8 mouse cellular contexts compared by ENCODE assay signal in the genomic region with DNA sequence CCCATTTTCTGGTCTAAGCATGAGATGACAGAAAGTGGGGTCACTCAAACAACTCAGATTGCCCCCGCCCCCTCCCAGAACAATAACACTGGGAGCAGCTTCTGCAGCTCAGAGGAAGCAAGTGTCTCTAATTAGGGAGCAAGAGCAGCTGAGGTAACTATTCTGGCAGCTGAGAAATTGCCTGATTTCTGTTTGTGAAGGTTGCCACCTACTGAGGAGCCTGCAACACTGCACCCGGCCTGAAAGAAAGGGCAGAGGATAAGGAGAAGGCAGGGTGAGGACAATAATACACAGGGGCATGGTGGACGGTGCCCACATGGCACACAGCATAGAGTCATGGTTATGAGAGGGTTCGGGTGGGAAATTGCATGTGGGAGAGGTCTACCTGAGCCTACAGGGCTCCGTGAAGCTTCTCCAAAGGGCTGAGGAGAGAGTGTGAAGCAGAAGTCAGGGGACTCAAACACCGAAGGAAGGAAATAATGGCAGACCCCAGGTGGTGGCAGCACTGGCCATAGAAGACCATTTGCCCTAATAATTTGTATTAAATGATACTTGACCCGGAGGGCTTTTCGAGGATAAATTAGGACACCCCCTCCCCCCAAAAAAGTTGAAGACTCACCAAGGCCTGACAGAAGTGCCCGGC.
A peak's percentile ranks its signal among the peaks of the same experiment; 100 is the strongest.
DNase-seq lines count a peak whose midpoint lies in the region; ATAC-seq and TF ChIP-seq lines count a peak whose summit lies in the region.

No protein-coding gene starts in this region.

- DNase-seq in thymus, postnatal 14 days: peak; percentile 3
- DNase-seq in thymus, adult 18-20 months: no peak
- DNase-seq in embryo, embryonic 10.5 days (ENCODE audit: low spot score): peak; percentile 88
- DNase-seq in gastrocnemius, postnatal 14 days: peak; percentile 52
- peak; percentile 15 to 40 for DNase-seq in left cerebral cortex, adult 8-10 months (ENCODE audit: low spot score in 2 of 2)
- DNase-seq in midbrain, embryonic 11.5 days (ENCODE audit: low spot score, missing footprints): peak; percentile 92

- no peak for TF ChIP-seq POLR2A in small intestine, adult 2 months (IDR thresholded peaks at IDR 0.05; ENCODE audit: low read depth, low read length)

- peak; percentile 59 for ATAC-seq in intestine, embryonic 15.5 days
- peak; percentile 89 for ATAC-seq in midbrain, embryonic 11.5 days (ENCODE audit: low FRiP score)

- H3K4me2 ChIP-seq in intestine, embryonic 15.5 days (replicated peaks): no peak overlapping the region
- no peak overlapping the region for H3K4me2 ChIP-seq in midbrain, embryonic 11.5 days

- H3K9me3 ChIP-seq in intestine, embryonic 15.5 days: no peaks in the 10 kb centered on the region
- H3K9me3 ChIP-seq in midbrain, embryonic 11.5 days (ENCODE audit: control insufficient read depth, low read length): no peaks in the 10 kb centered on the region

- no peaks in the 10 kb centered on the region for H3K27me3 ChIP-seq in intestine, embryonic 15.5 days (replicated peaks)
- H3K27me3 ChIP-seq in midbrain, embryonic 11.5 days (ENCODE audit: control insufficient read depth, insufficient read depth, low read length): no peaks in the 10 kb centered on the region
- H3K27me3 ChIP-seq in small intestine, adult 2 months (ENCODE audit: control insufficient read depth, insufficient read depth, low read length): no peaks in the 10 kb centered on the region

- H3K36me3 ChIP-seq in intestine, embryonic 15.5 days: no peaks in the 10 kb centered on the region
- H3K36me3 ChIP-seq in midbrain, embryonic 11.5 days (ENCODE audit: control insufficient read depth, insufficient read depth, low read length): no peaks in the 10 kb centered on the region
- no peaks in the 10 kb centered on the region for H3K36me3 ChIP-seq in small intestine, adult 2 months (ENCODE audit: control insufficient read depth, insufficient read depth, low read length)

- H3K27ac ChIP-seq in intestine, embryonic 15.5 days: no peak overlapping the region
- H3K27ac ChIP-seq in midbrain, embryonic 11.5 days (ENCODE audit: low read depth, low read length): no peak overlapping the region
- H3K27ac ChIP-seq in small intestine, adult 2 months (ENCODE audit: insufficient read depth, low read depth, low read length): no peak overlapping the region

- no peaks in the 10 kb centered on the region for H3K4me1 ChIP-seq in intestine, embryonic 15.5 days (replicated peaks)
- H3K4me1 ChIP-seq in midbrain, embryonic 11.5 days (ENCODE audit: control insufficient read depth, insufficient read depth, low read length): no peaks in the 10 kb centered on the region
- H3K4me1 ChIP-seq in small intestine, adult 2 months (ENCODE audit: control insufficient read depth, insufficient read depth, insufficient read length, low read length): no peaks in the 10 kb centered on the region

- no peak overlapping the region for H3K9ac ChIP-seq in intestine, embryonic 15.5 days
- H3K9ac ChIP-seq in midbrain, embryonic 11.5 days (ENCODE audit: low read length): no peak overlapping the region

- peak; percentile 60; the same call in 1 of the 2 replicates for TF ChIP-seq CTCF in small intestine, adult 2 months (IDR thresholded peaks at IDR 0.05; ENCODE audit: extremely low read depth, insufficient read length, insufficient replicate concordance, low read depth, low read length)

- intact Hi-C loops in gastrocnemius, postnatal 14 days (cut with DNase I; ENCODE audit: low total_unique reads): no loop called here

- H3K4me3 ChIP-seq in intestine, embryonic 15.5 days (replicated peaks): no peak overlapping the region
- no peak overlapping the region for H3K4me3 ChIP-seq in midbrain, embryonic 11.5 days (ENCODE audit: low read depth, low read length)
- no peak overlapping the region for H3K4me3 ChIP-seq in small intestine, adult 2 months (ENCODE audit: low read depth, low read length)

- WGBS in intestine, embryonic 15.5 days: 39% methylated on average over 9 of the region's 9 CpGs
- 42% methylated on average over 9 of the region's 9 CpGs for WGBS in midbrain, embryonic 11.5 days
- WGBS in small intestine, adult 2 months: 40% methylated on average over 9 of the region's 9 CpGs

Comparison
In these comparisons a context has a peak if more than half of its experiments do, and no peak if none do; other contexts are left out.
1. DNase-seq: peak in thymus, postnatal 14 days (single experiment), embryo, embryonic 10.5 days (single experiment), gastrocnemius, postnatal 14 days (single experiment), left cerebral cortex, adult 8-10 months (2 of 2) and midbrain, embryonic 11.5 days (single experiment); none in thymus, adult 18-20 months (0 of 2).